Mouse (Mus musculus) intestine, embryonic 16.5 days (tissue): ENCODE data around the gene Cracr2b. TPM values are rescaled to one million over a fixed set of nuclear protein-coding genes. Genes with fewer than 3 reads are reported as not detected.

Source experiments
- ATAC-seq: fragments of 200-750 bp; cut with Nextera tagmentation; 2 replicates; pipeline ENCODE4 v1.8.0; 2017; ENCODE audit warnings: moderate TSS enrichment, moderate library complexity
- H3K27ac ChIP-seq: fragments of 300-500 bp; sonication (generic); 2 replicates; pipeline ENCODE4 v1.5.1; 2014; ENCODE audit warnings: mild to moderate bottlenecking, low read length
- H3K27me3 ChIP-seq: fragments of 300-500 bp; sonication (generic); replicated peaks from 2 replicates; pipeline ENCODE4 v1.6.1; 2014; ENCODE audit warnings: low read length, control low read depth, mixed read lengths; ENCODE audit not compliant: control insufficient read depth, insufficient read depth
- H3K36me3 ChIP-seq: fragments of 300-500 bp; sonication (generic); 2 replicates; pipeline ENCODE4 v1.6.1; 2014; ENCODE audit warnings: low read length, control low read depth; ENCODE audit not compliant: control insufficient read depth, insufficient read depth
- H3K4me1 ChIP-seq: fragments of 300-500 bp; sonication (generic); 2 replicates; pipeline ENCODE4 v1.6.1; 2014; ENCODE audit warnings: low read length, control low read depth, mixed read lengths; ENCODE audit not compliant: control insufficient read depth, insufficient read depth
- H3K4me2 ChIP-seq: fragments of 300-500 bp; sonication (generic); 2 replicates; pipeline ENCODE4 v1.6.1; 2014; ENCODE audit warnings: low read depth, low read length, control low read depth
- H3K4me3 ChIP-seq: fragments of 300-500 bp; sonication (generic); 2 replicates; pipeline ENCODE4 v1.5.1; 2014; ENCODE audit warnings: mild to moderate bottlenecking, low read length
- H3K9ac ChIP-seq: fragments of 300-500 bp; sonication (generic); 2 replicates; pipeline ENCODE4 v1.6.1; 2014; ENCODE audit warnings: low read depth, low read length
- H3K9me3 ChIP-seq: fragments of 300-500 bp; sonication (generic); 2 replicates; pipeline ENCODE4 v1.6.1; 2016; ENCODE audit warnings: low read length, control low read depth; ENCODE audit not compliant: control insufficient read depth
- WGBS: fragments of 180-500 bp; shearing (Covaris S2); extraction: QIAGEN DNeasy Blood & Tissue Kit; methylation state at CpG from one replicate; pipeline ENCODE4 v1.1.7; 2014; 5-methylcytosine and 5-hydroxymethylcytosine counted together
- polyA plus RNA-seq: library from polyadenylated mRNA; unstranded; fragments of >200 nt; fragmentation: Nextera tagmentation; extraction: Ambion mirVana; gene quantifications from 2 replicates; pipeline ENCODE4 v1.2.1, GENCODE M21; 2015

The Cracr2b gene
- polyA plus RNA-seq = 19.3 and 21.0 TPM in 2 replicates

GRCm38 (mm10) chr7:141460391-141461113 lies at the start of gene Cracr2b:
Gene Cracr2b (plus strand): TSS chr7:141461094.
- Histone ChIP-seq H3K9me3 (no peaks in the 10 kb centered on the region), H3K4me1 (peaks cover 33% of the 10 kb centered on the region), H3K27ac (peak within 1 kb of the TSS; percentile 32), H3K9ac (peak within 1 kb of the TSS; percentile 77), H3K4me3 (peak within 1 kb of the TSS; percentile 60), H3K4me2 (peak within 1 kb of the TSS; percentile 94), H3K36me3 (peaks cover 4% of the 10 kb centered on the region; the same call in 1 of the 2 replicates), H3K27me3 (peaks cover 25% of the 10 kb centered on the region)
- WGBS = 57% methylated on average over 15 of the region's 15 CpGs
- no peak for ATAC-seq

GRCm38 (mm10) chr7:141411667-141412066 lies 49.2 kb upstream of the Cracr2b start:
- Histone ChIP-seq H3K4me2 (no peak overlapping the region), H3K27ac (no peak overlapping the region), H3K9me3 (no peaks in the 10 kb centered on the region), H3K4me1 (peaks cover 16% of the 10 kb centered on the region), H3K36me3 (peaks cover 6% of the 10 kb centered on the region; the same call in 1 of the 2 replicates), H3K9ac (0 out of 2 replicates have a peak overlapping the region, but pooled peaks have one; percentile 22), H3K27me3 (no peaks in the 10 kb centered on the region), H3K4me3 (no peak overlapping the region)
- no peak for ATAC-seq
- WGBS = 87% methylated on average over 1 of the region's 1 CpGs

GRCm38 (mm10) chr7:141413331-141413730 lies 47.6 kb upstream of the Cracr2b start:
- Histone ChIP-seq H3K9ac (peak overlapping the region; percentile 79), H3K4me3 (peak overlapping the region; percentile 78), H3K9me3 (no peaks in the 10 kb centered on the region), H3K4me2 (peak overlapping the region; percentile 88), H3K4me1 (peaks cover 16% of the 10 kb centered on the region), H3K27me3 (no peaks in the 10 kb centered on the region), H3K36me3 (peaks cover 3% of the 10 kb centered on the region; the same call in 1 of the 2 replicates), H3K27ac (peak overlapping the region; percentile 85)
- ATAC-seq = peak; percentile 3
- WGBS = 2% methylated on average over 16 of the region's 16 CpGs

- Histone ChIP-seq H3K4me3 (peak within 1 kb of the TSS; percentile 78), H3K27me3 (no peaks in the 10 kb centered on the region), H3K27ac (peak within 1 kb of the TSS; percentile 85), H3K9me3 (no peaks in the 10 kb centered on the region), H3K4me2 (peak within 1 kb of the TSS; percentile 88), H3K9ac (peak within 1 kb of the TSS; percentile 79), H3K4me1 (peaks cover 15% of the 10 kb centered on the region), H3K36me3 (no peaks in the 10 kb centered on the region)
- WGBS = under 1% methylated on average over 50 of the region's 56 CpGs
- peak; percentile 87 for ATAC-seq
These were observed 46.9 kb upstream of the Cracr2b start, which contains the start of gene Gatd1 for GRCm38 (mm10) chr7:141413809-141414584. Gene Gatd1 (minus strand): TSS chr7:141414136.

GRCm38 (mm10) chr7:141416144-141416841 lies 44.6 kb upstream of the Cracr2b start:
- no peak overlapping the region for H3K27ac ChIP-seq
- H3K36me3 ChIP-seq = no peaks in the 10 kb centered on the region
- no peak overlapping the region for H3K4me3 ChIP-seq
- H3K9me3 ChIP-seq = no peaks in the 10 kb centered on the region
- peaks cover 11% of the 10 kb centered on the region for H3K4me1 ChIP-seq
- 81% methylated on average over 6 of the region's 6 CpGs for WGBS
- ATAC-seq = no peak
- no peaks in the 10 kb centered on the region for H3K27me3 ChIP-seq
- H3K4me2 ChIP-seq = no peak overlapping the region
- no peak overlapping the region for H3K9ac ChIP-seq

GRCm38 (mm10) chr7:141417731-141418681 lies 42.9 kb upstream of the Cracr2b start:
- 70% methylated on average over 8 of the region's 8 CpGs for WGBS
- H3K9me3 ChIP-seq = no peaks in the 10 kb centered on the region
- H3K4me1 ChIP-seq = peaks cover 8% of the 10 kb centered on the region
- H3K9ac ChIP-seq = peak overlapping the region; percentile 5; the same call in 1 of the 2 replicates
- H3K4me3 ChIP-seq = no peak overlapping the region
- no peak for ATAC-seq
- peak overlapping the region; percentile 59 for H3K27ac ChIP-seq
- no peaks in the 10 kb centered on the region for H3K36me3 ChIP-seq
- H3K27me3 ChIP-seq = no peaks in the 10 kb centered on the region
- no peak overlapping the region for H3K4me2 ChIP-seq

- Histone ChIP-seq H3K4me3 (no peak overlapping the region), H3K9ac (peak overlapping the region; percentile 5; the same call in 1 of the 2 replicates), H3K9me3 (no peaks in the 10 kb centered on the region), H3K27me3 (no peaks in the 10 kb centered on the region), H3K4me2 (no peak overlapping the region), H3K4me1 (peaks cover 5% of the 10 kb centered on the region; the same call in 1 of the 2 replicates), H3K27ac (peak overlapping the region; percentile 59), H3K36me3 (no peaks in the 10 kb centered on the region)
- WGBS = 47% methylated on average over 7 of the region's 7 CpGs
- ATAC-seq = peak; percentile 67
These were observed 41.9 kb upstream of the Cracr2b start for GRCm38 (mm10) chr7:141418970-141419369.

GRCm38 (mm10) chr7:141420030-141420702 lies 40.7 kb upstream of the Cracr2b start:
- Histone ChIP-seq H3K4me1 (no peaks in the 10 kb centered on the region), H3K4me3 (no peak overlapping the region), H3K9me3 (no peaks in the 10 kb centered on the region), H3K4me2 (no peak overlapping the region), H3K36me3 (no peaks in the 10 kb centered on the region), H3K27ac (peak overlapping the region; percentile 72), H3K27me3 (no peaks in the 10 kb centered on the region), H3K9ac (no peak overlapping the region)
- ATAC-seq = peak; percentile 64
- 56% methylated on average over 9 of the region's 9 CpGs for WGBS
